Mouse (Mus musculus) cerebellum, adult 8-10 months (tissue): ENCODE results near the gene Gm11232.
A peak's percentile ranks its signal among the peaks of the same experiment; 100 is the strongest.

Source experiments
- DNase-seq: peaks from one replicate; pipeline ENCODE4 v3.0.0; 2022

Gene Gm11232

DNA sequence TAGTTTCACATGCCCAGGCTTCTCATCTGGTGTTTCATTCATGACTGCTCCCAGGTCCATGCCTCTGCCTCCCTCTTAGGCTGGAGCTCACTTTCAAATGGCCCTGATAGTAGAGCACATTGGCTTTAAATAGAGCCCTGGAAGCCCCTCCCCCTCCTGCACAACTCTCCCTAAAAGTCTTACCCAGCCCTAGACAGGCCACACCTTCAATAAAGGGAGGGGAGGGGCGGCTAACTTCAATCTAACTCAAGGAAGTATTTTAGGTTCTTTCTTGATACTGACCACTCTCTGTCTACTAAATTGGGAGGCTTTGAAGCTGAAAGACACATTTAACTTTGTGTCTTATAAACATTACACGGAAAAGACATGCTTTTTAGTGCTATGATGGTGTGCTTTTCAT, at the start of gene Gm11232:
Gene Gm11232 (minus strand): TSS at position 101 of the 400 bp plus-strand sequence.
- DNase-seq, result no peak

DNA sequence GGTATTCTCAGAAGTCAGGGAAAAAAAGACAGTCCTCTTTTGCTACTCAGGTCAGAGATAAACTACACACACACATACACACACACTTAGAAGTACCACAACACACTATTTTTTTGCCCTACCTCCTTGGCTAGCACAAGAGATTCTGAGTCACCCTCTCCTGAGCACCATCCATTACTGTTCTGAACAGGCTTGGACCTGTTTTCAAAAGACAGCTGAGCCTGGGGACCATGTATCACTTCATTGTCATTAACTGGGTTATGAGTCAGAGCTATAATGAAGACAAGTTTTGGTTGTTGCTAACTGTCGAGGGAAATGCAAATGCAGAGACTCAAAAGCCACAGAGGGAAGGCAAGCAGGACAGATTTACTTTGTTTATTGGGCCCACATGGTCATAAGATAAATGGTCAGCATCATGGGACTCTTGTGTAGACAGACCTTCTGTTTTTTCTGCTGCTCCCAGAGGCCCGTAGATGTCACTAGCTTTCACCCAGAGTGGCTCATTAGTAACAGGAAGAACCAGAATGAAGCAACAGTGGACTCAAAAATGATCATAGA, 48.3 kb upstream of the Gm11232 start:
- DNase-seq, result no peak

- no peak for DNase-seq
Observed at GRCm38 (mm10) chr4:71765529-71765928, 7.8 kb upstream of the Gm11232 start.

DNA sequence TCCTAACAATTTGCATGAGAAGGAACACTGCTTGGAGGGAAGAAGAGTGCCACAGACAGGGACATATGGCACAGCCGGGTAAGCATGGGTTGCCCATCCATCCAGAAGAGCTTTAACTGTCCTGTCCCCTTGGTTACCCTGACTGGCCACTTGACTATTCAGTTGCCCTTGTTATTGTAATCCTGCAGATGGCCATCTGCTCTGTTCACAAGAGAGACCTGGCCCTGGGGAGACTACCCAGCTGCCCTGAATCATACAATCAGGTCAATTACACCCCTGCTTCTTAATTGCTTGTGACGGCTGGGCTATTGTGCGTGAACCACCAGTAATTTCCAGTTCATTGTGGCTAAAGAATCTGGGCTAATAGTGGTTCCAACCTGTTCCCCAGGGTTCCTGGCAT, 7.3 kb upstream of the Gm11232 start:
- DNase-seq, result peak; percentile 58

- no peak for DNase-seq
Observed at GRCm38 (mm10) chr4:71756441-71757221, 1.1 kb downstream of the Gm11232 start.

DNA sequence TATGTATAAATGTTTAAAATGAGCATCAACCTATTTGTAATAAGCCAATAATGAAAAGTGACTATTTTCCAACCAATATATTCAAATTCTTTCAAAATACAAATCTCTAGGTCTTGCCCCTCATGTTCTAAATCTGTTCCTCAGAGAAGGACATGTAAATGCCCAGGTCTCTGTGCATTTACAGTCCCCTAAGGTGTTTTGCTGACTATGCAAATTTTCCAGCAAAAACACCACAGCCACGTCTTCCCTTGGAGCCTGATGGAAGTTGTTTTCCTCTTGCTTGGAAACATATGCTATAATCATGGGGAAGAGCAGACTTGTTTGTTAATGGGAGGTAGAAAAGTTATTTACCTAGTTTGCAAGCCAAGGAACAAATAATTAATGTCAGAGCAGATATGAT, 12.0 kb downstream of the Gm11232 start:
- DNase-seq, result no peak

DNA sequence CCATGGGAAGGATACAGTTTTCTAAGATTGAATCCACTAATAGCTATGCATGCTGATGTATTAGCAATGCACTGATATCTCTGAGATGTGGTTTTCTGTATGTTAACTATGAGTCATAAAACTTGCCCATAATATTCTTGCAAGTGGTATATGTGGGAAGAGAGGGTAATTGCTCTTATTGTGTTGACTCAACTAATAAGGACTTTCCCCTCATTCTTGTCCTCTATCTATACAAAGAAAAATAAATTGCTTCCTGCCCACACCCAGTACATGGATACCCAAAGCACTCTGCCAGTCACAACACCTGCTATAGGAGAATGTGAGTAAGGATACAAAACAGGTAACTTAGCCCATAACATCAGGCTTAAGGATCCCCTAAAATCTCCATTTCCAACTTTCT, 21.2 kb downstream of the Gm11232 start:
- DNase-seq, result no peak

GRCm38 (mm10) chr4:71735261-71735660, 22.5 kb downstream of the Gm11232 start:
- no peak for DNase-seq

- no peak for DNase-seq
Observed at GRCm38 (mm10) chr4:71729401-71729800, 28.4 kb downstream of the Gm11232 start.

GRCm38 (mm10) chr4:71727611-71728010, 30.2 kb downstream of the Gm11232 start:
- DNase-seq, result no peak

DNA sequence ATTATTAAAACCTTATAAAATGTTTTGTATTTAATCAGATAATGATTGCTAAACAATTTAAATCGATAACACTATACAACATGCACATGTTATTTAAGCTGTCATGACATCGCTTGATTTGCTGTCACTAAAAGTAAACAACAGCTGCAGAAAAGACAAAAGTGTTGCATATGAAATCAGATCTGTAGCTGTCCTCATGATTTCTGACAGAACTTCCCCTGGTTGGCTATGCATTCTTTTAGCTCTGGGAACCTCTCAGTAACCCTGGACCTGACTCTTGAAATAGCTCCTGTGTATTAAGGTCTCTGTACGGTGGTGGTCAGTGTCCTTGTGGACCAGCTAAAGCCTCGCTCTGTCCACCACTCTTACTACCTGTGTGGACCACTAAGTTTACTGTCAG, 30.7 kb downstream of the Gm11232 start:
- DNase-seq, result no peak

GRCm38 (mm10) chr4:71725889-71726288, 31.9 kb downstream of the Gm11232 start:
- DNase-seq, result no peak
